Mouse (Mus musculus) forebrain, embryonic 10.5 days (tissue): ENCODE measurements around the gene Vps16. TPM values are rescaled to one million over a fixed set of nuclear protein-coding genes. Genes with fewer than 3 reads are reported as not detected.

Experiments
- DNase-seq: peaks from one replicate; pipeline ENCODE4 v3.0.0-alpha.2; 2017; ENCODE audit warnings: low spot score; ENCODE audit errors: extremely low spot score
- H3K27ac ChIP-seq: fragments of 300-500 bp; sonication (generic); 2 replicates; pipeline ENCODE4 v1.5.1; 2016; ENCODE audit warnings: mild to moderate bottlenecking
- H3K27me3 ChIP-seq: fragments of 300-500 bp; sonication (generic); 2 replicates; pipeline ENCODE4 v1.6.1; 2016; ENCODE audit warnings: mild to moderate bottlenecking; ENCODE audit not compliant: poor library complexity, severe bottlenecking
- H3K36me3 ChIP-seq: fragments of 300-500 bp; sonication (generic); replicated peaks from 2 replicates; pipeline ENCODE4 v1.6.1; 2016; ENCODE audit warnings: mild to moderate bottlenecking, moderate library complexity
- H3K4me1 ChIP-seq: fragments of 300-500 bp; sonication (generic); 2 replicates; pipeline ENCODE4 v1.6.1; 2016
- H3K4me3 ChIP-seq: fragments of 300-500 bp; sonication (generic); 2 replicates; pipeline ENCODE4 v1.5.1; 2016; ENCODE audit warnings: mild to moderate bottlenecking, moderate library complexity
- H3K9me3 ChIP-seq: fragments of 300-500 bp; sonication (generic); 2 replicates; pipeline ENCODE4 v1.6.1; 2016; ENCODE audit warnings: mild to moderate bottlenecking, moderate library complexity
- WGBS: fragments of 180-500 bp; shearing (Covaris S2); methylation state at CpG from one replicate; pipeline ENCODE4 v1.1.7; 2016; 5-methylcytosine and 5-hydroxymethylcytosine counted together
- polyA plus RNA-seq: library from polyadenylated mRNA; unstranded; fragments of >200 nt; fragmentation: Nextera tagmentation; extraction: Ambion mirVana; gene quantifications from 2 replicates; pipeline ENCODE4 v1.2.1, GENCODE M21; 2016

Gene Vps16
- polyA plus RNA-seq, 1 experiment from 2014 or later: 110 TPM

- Histone ChIP-seq H3K4me3 (peak overlapping the region; percentile 95), H3K36me3 (no peaks in the 10 kb centered on the region), H3K27ac (no peak overlapping the region), H3K27me3 (peaks cover 30% of the 10 kb centered on the region), H3K9me3 (no peaks in the 10 kb centered on the region), H3K4me1 (peaks cover 39% of the 10 kb centered on the region)
- WGBS: 75% methylated on average over 3 of the region's 3 CpGs
- DNase-seq: no peak
Measured at GRCm38 (mm10) chr2:130451727-130452090, 27.6 kb downstream of the Vps16 start.

- 69% methylated on average over 2 of the region's 2 CpGs for WGBS
- DNase-seq: no peak
- H3K4me3 ChIP-seq: no peak overlapping the region
- H3K4me1 ChIP-seq: peaks cover 39% of the 10 kb centered on the region
- H3K27ac ChIP-seq: no peak overlapping the region
- H3K27me3 ChIP-seq: peaks cover 26% of the 10 kb centered on the region
- no peaks in the 10 kb centered on the region for H3K36me3 ChIP-seq
- no peaks in the 10 kb centered on the region for H3K9me3 ChIP-seq
Measured at GRCm38 (mm10) chr2:130452266-130452665, 28.1 kb downstream of the Vps16 start.

GRCm38 (mm10) chr2:130453421-130453820 is 29.3 kb downstream of the Vps16 start:
- Histone ChIP-seq H3K27me3 (peaks cover 14% of the 10 kb centered on the region), H3K9me3 (no peaks in the 10 kb centered on the region), H3K36me3 (no peaks in the 10 kb centered on the region), H3K27ac (no peak overlapping the region), H3K4me1 (peaks cover 39% of the 10 kb centered on the region), H3K4me3 (no peak overlapping the region)
- DNase-seq: no peak
- WGBS: 82% methylated on average over 6 of the region's 6 CpGs

- WGBS: 90% methylated on average over 6 of the region's 6 CpGs
- H3K27me3 ChIP-seq: no peaks in the 10 kb centered on the region
- no peak for DNase-seq
- peaks cover 29% of the 10 kb centered on the region for H3K4me1 ChIP-seq
- no peaks in the 10 kb centered on the region for H3K9me3 ChIP-seq
- no peak overlapping the region for H3K4me3 ChIP-seq
- H3K27ac ChIP-seq: no peak overlapping the region
- no peaks in the 10 kb centered on the region for H3K36me3 ChIP-seq
Measured at GRCm38 (mm10) chr2:130454748-130455370, 30.7 kb downstream of the Vps16 start.

DNA sequence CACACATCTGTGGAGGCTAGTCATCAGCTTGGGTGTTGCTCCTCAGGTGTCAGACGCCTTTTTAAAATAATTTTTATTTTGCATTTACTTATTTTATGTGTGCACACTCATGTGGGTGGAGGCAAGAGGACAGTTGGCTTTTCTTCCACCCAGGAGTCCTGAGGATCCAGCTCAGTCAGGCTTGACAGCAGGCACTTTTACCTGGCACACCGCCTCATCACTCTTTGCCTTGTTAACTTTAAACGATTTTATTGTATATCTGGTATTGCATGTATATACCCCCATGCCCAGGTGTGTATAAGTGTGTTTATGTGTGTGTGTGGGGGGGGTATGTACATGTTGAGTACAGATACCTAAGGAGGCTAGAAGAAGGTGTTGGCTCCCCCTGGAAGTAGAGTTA is 33.7 kb downstream of the Vps16 start:
- Histone ChIP-seq H3K4me1 (peaks cover 11% of the 10 kb centered on the region; the same call in 1 of the 2 replicates), H3K27me3 (no peaks in the 10 kb centered on the region), H3K4me3 (no peak overlapping the region), H3K9me3 (no peaks in the 10 kb centered on the region), H3K36me3 (peaks cover 8% of the 10 kb centered on the region; the same call in 1 of the 2 replicates), H3K27ac (no peak overlapping the region)
- DNase-seq: no peak
- 88% methylated on average over 3 of the region's 3 CpGs for WGBS

- DNase-seq: no peak
- Histone ChIP-seq H3K9me3 (no peaks in the 10 kb centered on the region), H3K27me3 (no peaks in the 10 kb centered on the region), H3K36me3 (peaks cover 20% of the 10 kb centered on the region), H3K4me1 (peaks cover 11% of the 10 kb centered on the region; the same call in 1 of the 2 replicates), H3K27ac (no peak overlapping the region), H3K4me3 (no peak overlapping the region)
- 89% methylated on average over 3 of the region's 3 CpGs for WGBS
Measured at GRCm38 (mm10) chr2:130459576-130459975, 35.4 kb downstream of the Vps16 start.

- Histone ChIP-seq H3K27me3 (no peaks in the 10 kb centered on the region), H3K4me1 (0 out of 2 replicates have a peak, but pooled peaks cover 4% of the 10 kb centered on the region), H3K9me3 (no peaks in the 10 kb centered on the region), H3K36me3 (peaks cover 20% of the 10 kb centered on the region), H3K27ac (no peak overlapping the region), H3K4me3 (no peak overlapping the region)
- no peak for DNase-seq
- WGBS: 80% methylated on average over 15 of the region's 15 CpGs
Measured at GRCm38 (mm10) chr2:130461287-130462071, 37.3 kb downstream of the Vps16 start.

- H3K9me3 ChIP-seq: no peaks in the 10 kb centered on the region
- H3K36me3 ChIP-seq: peaks cover 20% of the 10 kb centered on the region
- no peak overlapping the region for H3K4me3 ChIP-seq
- no peak for DNase-seq
- peaks cover 28% of the 10 kb centered on the region for H3K4me1 ChIP-seq
- no peaks in the 10 kb centered on the region for H3K27me3 ChIP-seq
- 91% methylated on average over 1 of the region's 1 CpGs for WGBS
- H3K27ac ChIP-seq: no peak overlapping the region
Measured at GRCm38 (mm10) chr2:130466438-130466837, 42.3 kb downstream of the Vps16 start.

DNA sequence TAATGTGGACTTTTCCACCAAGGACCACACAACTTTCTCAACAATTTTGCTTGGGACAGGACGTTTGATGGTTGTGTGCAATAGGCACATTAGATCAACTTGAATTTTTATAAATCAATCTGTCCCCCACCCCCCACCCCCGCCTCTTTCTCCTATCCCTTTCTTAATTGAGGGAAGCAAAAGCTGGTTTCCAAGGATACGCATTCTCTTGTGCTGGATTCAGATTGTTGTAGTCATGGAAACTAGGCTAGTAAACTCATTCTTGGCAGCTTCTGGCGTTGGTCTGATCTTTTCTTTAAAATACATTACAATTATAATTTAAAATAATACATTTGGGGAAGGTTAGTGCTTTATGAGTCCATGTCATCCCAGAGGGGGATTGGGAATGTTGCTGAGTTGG is 45.2 kb downstream of the Vps16 start:
- 44% methylated on average over 4 of the region's 4 CpGs for WGBS
- DNase-seq: peak; percentile 34
- Histone ChIP-seq H3K36me3 (no peaks in the 10 kb centered on the region), H3K27me3 (no peaks in the 10 kb centered on the region), H3K9me3 (no peaks in the 10 kb centered on the region), H3K4me3 (peak overlapping the region; percentile 10; the same call in 1 of the 2 replicates), H3K4me1 (peaks cover 26% of the 10 kb centered on the region), H3K27ac (peak overlapping the region; percentile 59)

- H3K4me1 ChIP-seq: peaks cover 26% of the 10 kb centered on the region
- H3K36me3 ChIP-seq: no peaks in the 10 kb centered on the region
- H3K4me3 ChIP-seq: no peak overlapping the region
- H3K9me3 ChIP-seq: no peaks in the 10 kb centered on the region
- no peak for DNase-seq
- H3K27me3 ChIP-seq: no peaks in the 10 kb centered on the region
- WGBS: 87% methylated on average over 2 of the region's 2 CpGs
- H3K27ac ChIP-seq: peak overlapping the region; percentile 59
Measured at GRCm38 (mm10) chr2:130469935-130470334, 45.8 kb downstream of the Vps16 start.

GRCm38 (mm10) chr2:130472908-130473510 is 48.9 kb downstream of the Vps16 start:
- no peak overlapping the region for H3K4me3 ChIP-seq
- peaks cover 12% of the 10 kb centered on the region for H3K36me3 ChIP-seq
- H3K27me3 ChIP-seq: no peaks in the 10 kb centered on the region
- no peak overlapping the region for H3K27ac ChIP-seq
- 85% methylated on average over 8 of the region's 8 CpGs for WGBS
- H3K4me1 ChIP-seq: peaks cover 31% of the 10 kb centered on the region
- H3K9me3 ChIP-seq: peaks cover 5% of the 10 kb centered on the region; the same call in 1 of the 2 replicates
- no peak for DNase-seq

GRCm38 (mm10) chr2:130475764-130476163 is 51.6 kb downstream of the Vps16 start:
- Histone ChIP-seq H3K27me3 (no peaks in the 10 kb centered on the region), H3K27ac (no peak overlapping the region), H3K4me1 (peaks cover 6% of the 10 kb centered on the region; the same call in 1 of the 2 replicates), H3K36me3 (peaks cover 30% of the 10 kb centered on the region), H3K9me3 (peaks cover 22% of the 10 kb centered on the region; the same call in 1 of the 2 replicates), H3K4me3 (no peak overlapping the region)
- no peak for DNase-seq
- WGBS: 94% methylated on average over 11 of the region's 11 CpGs
